Mouse (Mus musculus) heart, adult 8-10 months (tissue): ENCODE results near the gene Egfr. TPM values are rescaled to one million over a fixed set of nuclear protein-coding genes. Genes with fewer than 3 reads are reported as not detected.

Experiments used
- DNase-seq: peaks from one replicate; pipeline ENCODE4 v3.0.0; 2022; ENCODE audit warnings: low spot score
- total RNA-seq, 4 experiments: library from RNA; stranded (reverse); gene quantifications; 2 replicates each; pipeline ENCODE4 v1.2.4; 2022

Egfr gene
- total RNA-seq: 1 to 10 TPM; 4.1 to 6.4 (median 5.1) TPM

DNA sequence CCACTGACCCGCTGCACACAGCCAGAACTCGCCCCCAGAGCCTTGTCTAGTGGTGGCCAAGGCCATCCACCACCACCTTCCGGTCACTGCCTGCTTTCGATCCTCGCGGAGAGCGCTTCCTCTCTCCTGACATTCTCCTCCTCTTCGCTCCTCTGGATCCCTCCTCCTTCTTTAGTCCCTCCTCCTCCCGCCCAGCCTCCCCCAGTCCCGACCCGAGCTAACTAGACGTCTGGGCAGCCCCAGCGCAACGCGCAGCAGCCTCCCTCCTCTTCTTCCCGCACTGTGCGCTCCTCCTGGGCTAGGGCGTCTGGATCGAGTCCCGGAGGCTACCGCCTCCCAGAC is at the start of gene Egfr:
Gene Egfr (plus strand): TSS at position 197 of the 342 bp plus-strand sequence.
- peak; percentile 74 for DNase-seq

DNA sequence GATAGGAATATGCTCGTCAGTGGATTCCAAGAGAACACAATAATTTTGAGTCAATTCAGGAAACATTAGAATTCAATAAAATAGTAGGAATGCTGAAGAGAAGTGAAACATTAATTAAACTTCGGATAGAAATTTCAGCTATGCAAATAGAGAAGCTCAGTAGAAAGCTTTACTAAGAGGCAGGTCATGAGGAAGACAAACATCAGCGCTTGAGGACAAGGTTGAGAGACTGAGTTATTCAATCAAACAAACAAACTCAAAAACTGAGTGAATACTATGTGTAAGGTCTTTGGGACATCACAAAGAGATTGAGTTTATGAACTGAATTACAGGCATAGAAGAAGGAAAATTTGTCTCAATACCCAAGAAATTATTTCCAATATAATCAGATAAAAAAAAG is 48.8 kb upstream of the Egfr start:
- DNase-seq: no peak

DNA sequence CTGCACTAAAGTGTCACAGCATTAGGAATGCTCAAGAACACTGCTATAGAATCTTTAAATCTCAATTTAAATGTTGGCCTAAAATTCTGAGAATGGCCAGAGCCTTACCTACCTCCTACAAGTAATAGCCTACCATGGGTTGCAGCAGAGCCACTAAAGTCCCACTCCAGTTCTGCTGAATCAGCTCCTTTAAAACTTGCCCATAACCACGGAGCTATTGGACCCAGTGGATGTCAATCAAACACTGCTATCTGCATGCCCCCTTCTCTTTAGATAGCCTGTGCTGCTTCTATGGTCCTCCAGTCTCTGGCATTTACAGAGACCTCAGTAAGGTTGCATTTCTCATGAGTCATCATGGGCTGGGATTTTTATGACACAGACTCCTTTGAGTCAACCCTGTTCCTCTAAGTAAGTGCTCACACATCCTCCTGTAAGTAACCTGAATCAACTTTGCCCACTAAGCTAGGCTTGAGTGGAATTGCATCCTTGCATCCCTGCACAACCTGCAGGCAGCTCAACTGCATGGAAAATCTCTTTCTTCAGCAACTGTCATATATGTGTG is 16.8 kb upstream of the Egfr start:
- no peak for DNase-seq

DNA sequence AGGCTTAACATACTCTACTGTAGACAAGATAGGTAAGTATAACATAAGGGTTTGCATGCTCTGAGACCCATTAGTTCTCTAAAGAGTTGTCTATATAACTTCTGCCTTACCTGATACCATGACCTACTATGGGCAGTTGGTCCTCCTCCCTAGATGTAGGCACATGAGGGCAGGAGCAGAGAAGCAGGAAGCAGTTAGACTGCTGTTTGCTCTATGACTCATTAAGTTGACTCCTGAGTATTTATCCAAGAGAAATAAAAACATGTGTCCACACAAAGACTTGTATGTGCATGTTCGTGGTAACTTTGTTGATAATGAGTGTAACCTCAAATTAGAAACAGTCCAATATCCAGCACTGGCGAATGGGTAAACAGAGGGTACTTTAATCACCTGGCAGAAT is 14.7 kb upstream of the Egfr start:
- DNase-seq: no peak

DNA sequence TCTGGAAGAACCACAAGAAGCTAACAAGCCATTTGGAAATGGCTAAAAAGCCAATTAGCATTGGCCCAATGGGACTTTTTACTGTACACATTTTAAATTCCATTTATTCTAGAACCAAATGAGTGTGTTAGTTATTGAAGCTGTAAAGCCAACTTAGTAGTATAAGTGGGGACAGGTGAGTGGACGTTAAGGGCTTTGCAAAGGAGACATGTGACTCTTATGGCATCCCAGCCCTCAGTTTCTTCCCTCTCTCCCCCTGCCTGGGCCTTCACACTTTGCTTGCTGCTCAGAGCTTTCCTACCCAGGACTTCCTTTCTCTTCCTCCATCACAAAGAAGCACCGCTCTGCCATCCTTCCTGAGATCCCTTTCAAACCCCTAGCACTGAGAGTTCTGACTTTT is 13.3 kb upstream of the Egfr start:
- no peak for DNase-seq

DNA sequence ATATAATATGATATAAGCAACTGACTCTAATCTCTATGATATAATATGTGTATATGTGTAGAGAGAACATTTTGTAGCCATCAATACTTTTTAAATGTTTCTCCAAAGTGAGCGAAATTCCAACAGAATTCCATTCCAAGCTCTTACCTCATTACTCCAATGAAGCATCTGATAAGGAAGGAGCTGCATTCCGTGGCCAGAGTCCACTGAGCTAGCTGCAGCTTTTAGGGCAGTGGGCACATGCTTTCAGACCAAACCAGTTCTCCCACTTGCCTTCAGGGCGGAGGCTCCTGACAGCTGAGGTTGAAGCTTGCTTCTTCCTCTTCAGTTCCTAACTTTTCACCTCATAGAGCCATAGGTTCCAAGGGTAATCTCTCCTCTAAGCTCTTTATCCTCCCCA is 12.8 kb upstream of the Egfr start:
- DNase-seq: no peak

DNA sequence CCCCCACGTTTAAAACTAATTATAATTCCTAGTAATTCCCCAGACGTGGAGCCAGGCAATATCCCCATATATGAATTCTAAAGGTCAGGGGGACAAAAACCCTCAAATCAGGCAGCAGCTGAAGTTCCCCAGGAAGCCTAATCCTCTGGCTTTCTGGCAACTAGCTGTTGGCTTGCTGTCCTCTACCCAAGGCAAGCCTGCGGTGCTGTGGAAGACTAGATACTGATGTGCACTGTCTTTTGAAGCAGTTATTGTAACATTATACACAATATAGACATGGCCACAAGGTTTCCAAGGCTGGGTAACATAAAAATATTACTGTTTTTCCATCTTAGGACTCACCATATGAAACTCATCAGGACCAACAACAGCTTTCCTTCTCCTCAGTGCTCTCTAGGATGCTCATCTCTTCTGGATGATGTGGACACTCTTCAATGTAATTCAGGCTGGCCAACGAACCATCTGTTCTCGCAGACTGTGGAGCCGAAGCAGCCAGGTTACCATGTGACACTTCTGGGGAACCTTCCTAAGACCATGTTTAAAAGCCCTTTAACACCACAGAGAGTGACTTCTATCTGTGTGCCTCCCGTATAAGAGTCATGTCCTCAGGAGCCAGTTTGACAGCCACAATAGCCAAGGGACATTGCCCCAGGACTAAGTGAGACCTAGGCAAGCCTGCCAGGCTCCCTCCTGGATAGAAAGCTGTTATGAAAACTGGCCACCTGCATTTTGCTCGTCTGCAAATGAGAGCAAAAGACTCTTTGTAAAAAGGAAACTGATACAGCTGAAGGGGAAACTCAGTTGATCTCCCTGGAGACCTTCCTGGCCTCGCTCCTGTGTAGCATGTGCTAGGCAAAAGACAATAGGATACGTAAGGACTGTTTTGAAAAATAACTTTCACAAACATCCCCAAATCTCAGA is 11.1 kb upstream of the Egfr start:
- no peak for DNase-seq

DNA sequence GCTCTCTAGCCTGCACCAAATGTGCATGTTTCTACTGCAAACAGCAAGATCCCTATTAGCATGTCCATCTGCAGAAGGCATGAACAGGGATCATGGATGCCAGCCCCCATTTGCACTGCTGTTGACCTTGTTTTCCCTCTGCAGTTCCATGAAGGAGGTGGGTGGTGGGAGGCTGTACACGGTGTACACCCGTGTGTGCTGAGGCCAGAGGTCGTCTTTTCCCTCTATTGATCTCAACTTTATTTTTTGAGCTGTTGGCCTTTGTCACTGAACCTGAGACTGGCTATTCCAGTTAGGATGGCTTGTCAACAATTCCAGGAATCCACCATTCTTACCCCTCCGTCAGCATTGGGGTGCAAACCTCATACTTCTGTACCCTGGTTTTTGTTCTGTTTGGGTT is 9.8 kb upstream of the Egfr start:
- no peak for DNase-seq

DNA sequence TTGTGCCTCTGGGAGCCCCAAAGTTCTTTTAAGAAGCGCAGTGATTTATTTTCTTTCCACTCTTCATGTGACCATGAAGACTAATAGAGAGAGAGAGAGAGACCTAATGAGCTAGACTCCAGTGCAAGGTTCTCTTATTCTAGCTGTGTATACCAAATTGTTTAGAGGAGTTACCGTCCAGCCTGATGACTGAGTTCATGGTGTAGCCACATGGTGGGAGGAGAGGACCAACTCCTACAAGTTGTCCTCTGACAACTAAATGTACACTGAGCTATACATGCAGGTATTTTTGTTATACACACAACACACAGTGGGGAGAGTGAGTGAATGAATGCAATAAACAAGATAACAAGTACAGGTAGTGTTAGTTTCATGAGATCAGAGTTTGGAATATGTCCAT is 9.2 kb upstream of the Egfr start:
- DNase-seq: no peak

DNA sequence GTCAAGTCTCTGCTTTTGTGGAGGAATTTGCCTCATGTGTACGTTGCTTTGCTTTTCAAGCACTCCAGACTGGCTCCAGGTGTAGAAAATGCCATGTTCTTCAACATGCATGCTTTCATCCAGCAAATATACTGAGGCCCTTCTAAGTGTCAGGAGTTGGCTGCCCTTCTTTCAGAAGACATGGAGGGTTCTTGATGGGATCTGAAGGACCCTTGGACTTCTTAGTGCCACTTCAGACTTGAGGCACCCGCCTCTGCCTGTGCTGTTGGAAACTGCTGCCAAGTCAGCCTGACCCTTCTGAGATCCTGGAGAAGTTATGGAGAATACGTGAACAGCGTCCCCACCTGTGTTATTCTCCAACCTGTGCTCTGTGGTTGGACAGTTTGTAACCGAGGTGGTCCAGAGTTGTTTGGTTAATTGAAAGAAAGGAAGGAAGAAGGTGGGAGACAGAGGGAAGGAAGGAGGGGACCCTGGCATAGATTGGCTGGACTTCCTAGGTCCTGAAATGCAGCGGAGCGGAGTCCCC is 483 bp upstream of the Egfr start:
- no peak for DNase-seq

DNA sequence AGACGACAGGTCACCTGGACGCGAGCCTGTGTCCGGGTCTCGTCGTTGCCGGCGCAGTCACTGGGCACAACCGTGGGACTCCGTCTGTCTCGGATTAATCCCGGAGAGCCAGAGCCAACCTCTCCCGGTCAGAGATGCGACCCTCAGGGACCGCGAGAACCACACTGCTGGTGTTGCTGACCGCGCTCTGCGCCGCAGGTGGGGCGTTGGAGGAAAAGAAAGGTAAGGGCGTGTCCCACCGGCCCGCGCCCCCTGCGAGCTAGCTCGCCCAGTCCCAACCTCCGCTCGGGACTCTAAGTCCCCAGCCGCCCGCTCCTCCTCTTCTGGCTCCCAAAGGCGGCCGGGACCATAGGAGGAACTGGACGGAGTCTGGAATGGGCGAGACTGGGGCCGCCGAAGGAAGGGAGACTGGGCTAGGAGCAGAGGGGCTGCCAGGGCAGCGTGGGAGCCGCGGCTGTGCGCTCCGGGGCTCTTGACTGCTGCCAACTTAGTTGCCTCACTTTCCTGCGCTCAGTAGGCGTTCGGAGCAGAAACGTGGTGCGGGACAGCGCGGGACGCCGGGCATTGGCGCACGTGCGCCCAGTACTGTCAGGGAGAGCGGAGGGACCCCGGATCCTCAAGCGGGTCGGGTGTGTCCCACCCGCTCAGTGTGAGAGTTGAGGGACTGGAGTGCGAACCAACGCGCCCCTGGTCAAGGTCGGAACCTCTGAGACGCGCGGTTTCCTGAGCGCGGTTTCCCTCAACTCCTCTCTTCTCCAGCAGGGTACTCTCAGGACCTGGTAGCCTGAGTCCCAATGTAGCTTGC is 548 bp downstream of the Egfr start:
- DNase-seq: no peak

DNA sequence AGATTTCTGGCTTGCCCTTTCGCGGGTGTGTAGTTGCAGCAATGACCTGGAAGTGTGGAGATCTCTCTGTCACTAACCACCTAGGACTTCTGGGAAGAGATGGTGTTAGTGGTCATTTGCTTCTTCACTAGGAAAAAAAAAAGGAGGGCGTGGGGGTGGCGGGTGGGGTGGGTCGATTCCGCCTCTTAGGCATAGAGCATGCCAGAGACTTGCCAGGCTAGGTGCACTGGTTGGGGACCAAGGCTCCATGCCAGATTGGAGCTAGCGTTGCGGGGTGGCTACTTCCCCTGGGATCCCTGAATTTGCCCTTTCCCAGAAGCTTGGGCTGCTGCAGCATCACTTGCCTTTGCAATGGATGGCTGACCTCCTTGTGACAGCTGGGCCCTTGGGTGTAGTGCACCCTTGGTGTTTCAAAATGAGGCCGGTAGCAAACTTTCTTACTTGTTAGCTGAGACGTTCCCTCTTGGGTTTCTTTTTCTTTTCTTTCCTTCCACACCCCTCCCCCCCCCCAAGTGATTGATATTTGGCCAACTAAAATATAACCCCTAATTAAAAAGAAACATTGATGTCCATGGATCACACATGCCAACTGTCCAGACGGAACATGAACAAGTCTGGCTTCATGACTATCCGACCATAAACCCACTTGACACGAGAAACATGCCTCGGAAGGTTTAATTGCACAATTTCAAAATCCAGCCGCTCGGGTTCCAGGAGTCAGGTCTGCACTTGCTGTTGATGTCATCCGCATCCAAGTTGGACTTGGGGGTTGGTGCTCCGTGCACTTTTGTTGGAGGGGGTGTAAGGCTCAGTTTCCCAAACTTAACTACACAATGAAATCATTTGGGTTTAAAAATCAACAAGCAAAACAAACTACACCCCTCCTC is 1.4 kb downstream of the Egfr start:
- no peak for DNase-seq

DNA sequence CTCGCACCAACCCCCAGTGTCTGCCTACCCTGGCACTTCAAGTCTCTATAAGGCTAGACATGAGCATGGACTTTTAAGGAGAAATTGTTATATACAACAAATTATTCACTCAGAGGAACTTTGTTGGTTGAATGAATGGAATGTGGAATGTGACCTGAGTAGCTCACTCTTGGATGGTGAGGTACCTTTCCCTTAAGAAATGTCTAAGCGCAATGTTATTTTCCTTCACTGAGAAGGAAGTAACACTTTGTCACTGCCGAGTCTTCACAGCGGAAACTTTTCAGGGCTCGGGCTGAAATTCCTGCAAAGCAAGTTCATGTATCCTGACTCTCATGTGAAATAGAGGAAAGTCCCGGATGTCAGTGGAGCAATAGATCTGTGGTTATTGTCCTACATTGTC is 7.9 kb downstream of the Egfr start:
- DNase-seq: no peak

DNA sequence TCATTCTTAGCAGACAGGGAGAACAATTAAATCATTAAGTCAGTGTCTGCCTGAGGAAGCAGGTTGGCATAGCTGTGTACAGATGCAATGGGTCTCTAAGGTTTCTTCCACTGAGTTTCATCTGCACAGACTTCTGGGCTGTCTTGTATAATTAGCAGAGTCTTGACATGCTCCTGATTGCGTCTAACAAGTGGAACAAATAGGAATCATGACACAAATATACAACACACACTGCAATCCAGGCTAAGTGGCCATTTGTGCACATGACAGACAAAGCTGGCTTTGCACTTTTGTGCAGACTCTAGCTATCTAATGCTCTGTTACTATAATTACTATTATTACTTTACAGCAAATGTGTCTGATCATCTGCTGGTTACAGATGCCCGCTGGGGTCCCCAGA is 9.2 kb downstream of the Egfr start:
- no peak for DNase-seq

DNA sequence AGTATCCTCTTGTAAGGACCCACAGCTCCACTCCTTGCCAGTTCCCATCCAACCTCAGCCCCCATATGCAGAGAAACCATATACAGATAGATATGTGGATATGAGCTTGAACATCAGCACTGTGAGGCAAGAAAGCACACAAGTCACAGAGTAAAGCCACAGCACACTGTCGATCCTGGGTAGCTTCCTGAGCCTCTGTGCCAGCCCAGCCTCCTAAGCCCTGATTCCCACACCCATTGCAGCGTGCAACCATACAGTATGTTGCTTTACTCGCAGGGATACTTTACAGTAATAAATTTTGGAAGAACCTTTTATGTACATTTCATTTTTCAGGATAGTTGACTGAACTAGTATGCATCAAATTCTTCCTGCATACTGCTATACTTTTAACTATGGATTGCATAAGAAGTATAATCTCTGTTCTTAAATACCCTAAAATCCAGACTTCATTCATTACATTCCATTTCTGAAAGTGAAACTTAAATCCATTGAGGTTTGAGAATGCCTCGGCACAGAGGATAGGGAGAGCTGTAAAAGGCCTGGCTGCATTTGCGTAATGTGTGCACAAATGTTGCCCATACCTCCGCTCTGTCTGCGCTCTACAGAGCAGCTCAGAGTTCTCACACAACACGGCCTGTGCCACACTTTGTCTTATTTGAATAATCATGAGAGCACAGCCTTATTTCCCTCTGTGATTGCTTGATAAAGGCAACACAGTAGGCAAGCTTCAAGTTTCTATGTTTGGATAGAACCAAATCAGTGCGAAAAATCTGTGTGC is 14.2 kb downstream of the Egfr start:
- no peak for DNase-seq

DNA sequence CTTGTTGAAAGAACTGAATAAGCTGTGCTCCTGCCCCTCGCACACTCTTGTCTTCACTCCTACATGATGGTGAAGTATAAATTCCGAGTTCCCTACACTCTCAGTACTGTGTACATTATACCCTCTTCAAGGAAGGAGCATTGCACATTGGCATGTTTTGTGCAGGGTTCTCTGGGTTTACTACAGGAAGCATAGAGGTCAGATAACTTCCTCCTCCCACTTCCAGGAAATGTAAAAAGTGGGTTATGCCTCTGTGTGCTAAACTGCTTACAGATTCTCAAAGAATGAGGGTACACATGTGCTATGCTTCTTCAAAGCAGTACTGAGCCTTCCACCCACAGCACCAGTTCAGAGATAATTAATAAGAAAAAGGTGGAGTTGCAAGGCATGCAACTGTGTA is 16.0 kb downstream of the Egfr start:
- DNase-seq: no peak

DNA sequence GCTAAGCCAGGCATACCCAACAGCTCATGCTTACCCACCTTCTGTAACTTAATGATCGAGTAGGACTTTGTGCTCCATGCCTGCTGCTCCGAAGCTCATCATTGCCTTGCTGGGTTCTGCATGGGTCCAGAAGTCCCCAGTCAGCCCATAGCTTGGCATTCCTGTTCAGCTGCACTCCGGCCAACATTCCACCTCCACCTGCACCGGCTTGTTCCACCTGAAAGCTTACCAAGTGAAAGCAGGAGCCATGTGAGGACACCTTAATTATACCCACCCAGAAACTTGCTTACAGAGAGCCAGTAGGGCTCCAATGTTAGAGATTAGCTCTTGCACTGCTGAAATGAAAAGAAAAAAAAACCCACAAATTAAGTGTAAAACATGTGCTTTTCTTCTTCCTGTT is 17.3 kb downstream of the Egfr start:
- DNase-seq: no peak

DNA sequence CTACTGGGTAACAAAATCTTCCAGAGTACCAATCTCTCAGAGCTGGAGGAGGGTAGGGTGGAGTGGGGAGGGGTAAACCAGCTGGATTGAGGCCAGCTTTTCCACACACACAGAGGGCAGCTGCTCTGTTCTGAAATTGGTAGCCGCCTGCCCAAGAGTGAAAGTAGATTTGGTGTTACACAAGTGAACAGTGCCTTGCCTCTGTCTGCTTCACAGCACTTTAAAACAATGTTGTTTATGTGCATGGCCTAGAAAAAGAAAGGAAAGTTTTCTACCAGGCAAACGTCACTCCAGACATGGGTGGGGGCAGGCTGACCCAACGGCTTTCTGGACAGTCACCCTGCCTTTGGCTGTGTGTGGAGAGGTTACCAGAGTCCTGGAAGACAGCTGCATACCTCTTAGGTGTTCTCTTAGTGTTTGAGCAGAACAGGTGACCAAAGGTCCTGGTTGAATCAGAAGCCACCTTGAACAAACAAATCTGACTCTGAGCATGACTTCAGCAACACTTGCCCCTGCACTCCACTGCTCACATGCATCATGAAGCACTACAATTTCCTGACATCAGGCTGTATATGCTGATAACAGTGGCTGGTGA is 17.8 kb downstream of the Egfr start:
- no peak for DNase-seq

DNA sequence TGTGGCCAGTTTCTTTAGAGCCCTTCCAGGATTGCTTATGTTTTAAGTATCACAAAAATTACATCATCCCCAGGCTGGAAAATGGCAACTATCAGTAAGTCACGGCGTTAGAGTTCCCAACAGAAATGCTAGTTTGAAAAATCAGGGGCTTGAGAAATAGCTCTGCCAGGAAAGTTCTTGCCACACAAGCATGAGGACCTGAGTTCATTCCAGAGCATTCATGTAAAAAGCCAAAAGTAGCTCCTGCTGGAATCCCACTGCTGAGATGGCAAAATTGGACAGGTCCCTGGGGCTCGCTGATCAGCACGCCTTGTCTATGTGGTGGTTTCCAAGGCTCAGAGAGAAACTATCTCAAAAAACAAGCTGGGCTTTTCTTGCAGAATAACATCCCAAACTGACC is 19.0 kb downstream of the Egfr start:
- no peak for DNase-seq

DNA sequence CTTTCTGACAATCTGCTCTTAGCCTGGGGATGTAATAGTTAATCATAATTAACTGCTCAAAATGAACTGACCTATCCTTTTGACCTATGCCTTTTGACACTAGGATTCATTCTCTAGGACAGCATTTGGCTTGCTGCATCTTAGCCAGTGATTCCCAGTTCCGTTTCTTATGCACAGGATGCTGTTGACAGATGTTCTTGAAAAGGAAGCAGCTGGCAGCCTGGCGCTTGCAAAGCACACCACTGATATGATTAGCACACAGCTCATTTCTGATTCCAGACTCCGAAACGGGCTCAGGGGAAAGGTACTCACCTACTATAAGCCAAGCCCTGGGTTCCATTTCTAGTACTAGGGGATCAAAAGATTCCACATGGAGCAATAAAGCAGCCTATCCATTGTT is 20.7 kb downstream of the Egfr start:
- DNase-seq: no peak
